Mouse (Mus musculus) cerebellum, adult 2 months (tissue): ENCODE measurements around the gene Csrnp3.

ENCODE experiments used
- CTCF ChIP-seq: fragments of 200-500 bp; IDR thresholded peaks from 2 replicates; pipeline ENCODE4 v1.5.1; 2011; ENCODE audit warnings: low read depth, mild to moderate bottlenecking, control low read depth, low read length, moderate library complexity, borderline replicate concordance; ENCODE audit not compliant: insufficient read depth
- POLR2A ChIP-seq: fragments of 200-500 bp; IDR thresholded peaks from 2 replicates; pipeline ENCODE4 v1.6.1; 2011; ENCODE audit warnings: low read length, control low read depth, borderline replicate concordance; ENCODE audit not compliant: insufficient read depth

GRCm38 (mm10) chr2:65948808-65949207 lies 103.2 kb downstream of the Csrnp3 start:
- TF ChIP-seq CTCF (no peak), POLR2A (no peak)
